Mouse (Mus musculus) cortical plate, adult 2 months (tissue): ENCODE results near the gene Hba-a1. TPM values are rescaled to one million over a fixed set of nuclear protein-coding genes. Genes with fewer than 3 reads are reported as not detected.

Source experiments
- H3K27ac ChIP-seq: fragments of 200-500 bp; 2 replicates; pipeline ENCODE4 v1.5.1; 2012; ENCODE audit warnings: low read length, control low read depth, inconsistent platforms; ENCODE audit not compliant: insufficient read depth
- H3K4me1 ChIP-seq: fragments of 200-500 bp; 2 replicates; pipeline ENCODE4 v1.6.1; 2011; ENCODE audit warnings: low read length; ENCODE audit not compliant: control insufficient read depth, insufficient read depth
- H3K4me3 ChIP-seq: fragments of 200-500 bp; 2 replicates; pipeline ENCODE4 v1.5.1; 2011; ENCODE audit warnings: mild to moderate bottlenecking, low read length, control low read depth; ENCODE audit not compliant: insufficient read depth
- CTCF ChIP-seq: fragments of 200-500 bp; IDR thresholded peaks from 2 replicates; pipeline ENCODE4 v1.5.1; 2011; ENCODE audit warnings: mild to moderate bottlenecking, control low read depth, low read length; ENCODE audit not compliant: insufficient read depth; ENCODE audit errors: extremely low read depth
- POLR2A ChIP-seq: fragments of 200-500 bp; IDR thresholded peaks from 2 replicates; pipeline ENCODE4 v1.6.1; 2011; ENCODE audit warnings: mild to moderate bottlenecking, low read length, control low read depth; ENCODE audit not compliant: insufficient read depth; ENCODE audit errors: extremely low read depth
- polyA plus RNA-seq: library from polyadenylated mRNA; depleted of rRNA; stranded (reverse); fragments of >200 nt; gene quantifications from 2 replicates; pipeline ENCODE4 v1.2.3, GENCODE M21; 2012

The Hba-a1 gene
- polyA plus RNA-seq, 1 experiment, result 197 TPM

- Histone ChIP-seq H3K4me1 (no peaks in the 10 kb centered on the region; the same call in 1 of the 2 replicates), H3K4me3 (no peak overlapping the region), H3K27ac (no peak overlapping the region)
- TF ChIP-seq CTCF (no peak), POLR2A (no peak)
These were observed 20.5 kb upstream of the Hba-a1 start for GRCm38 (mm10) chr11:32262674-32263415.

GRCm38 (mm10) chr11:32265117-32265738 lies 18.1 kb upstream of the Hba-a1 start:
- Histone ChIP-seq H3K4me3 (no peak overlapping the region), H3K27ac (no peak overlapping the region), H3K4me1 (no peaks in the 10 kb centered on the region; the same call in 1 of the 2 replicates)
- TF ChIP-seq CTCF (no peak), POLR2A (no peak)

- no peak overlapping the region for H3K27ac ChIP-seq
- H3K4me1 ChIP-seq, result no peaks in the 10 kb centered on the region; the same call in 1 of the 2 replicates
- TF ChIP-seq CTCF (no peak), POLR2A (no peak)
- no peak overlapping the region; the same call in 1 of the 2 replicates for H3K4me3 ChIP-seq
These were observed 17.1 kb upstream of the Hba-a1 start for GRCm38 (mm10) chr11:32266194-32266593.

GRCm38 (mm10) chr11:32266776-32267175 lies 16.5 kb upstream of the Hba-a1 start:
- Histone ChIP-seq H3K27ac (peak overlapping the region; percentile 98), H3K4me3 (peak overlapping the region; percentile 70), H3K4me1 (no peaks in the 10 kb centered on the region; the same call in 1 of the 2 replicates)
- TF ChIP-seq POLR2A (no peak), CTCF (no peak)

- TF ChIP-seq CTCF (no peak), POLR2A (peak; percentile 89)
- Histone ChIP-seq H3K27ac (peak within 1 kb of the TSS; percentile 98), H3K4me3 (peak within 1 kb of the TSS; percentile 70), H3K4me1 (no peaks in the 10 kb centered on the region)
These were observed 16.0 kb upstream of the Hba-a1 start, which contains the start of gene Nprl3 for GRCm38 (mm10) chr11:32267188-32267884. Gene Nprl3, minus strand, starts transcription at chr11:32267707.

GRCm38 (mm10) chr11:32267964-32268363 lies 15.3 kb upstream of the Hba-a1 start:
- H3K4me1 ChIP-seq, result no peaks in the 10 kb centered on the region
- H3K27ac ChIP-seq, result no peak overlapping the region
- TF ChIP-seq CTCF (no peak), POLR2A (no peak)

GRCm38 (mm10) chr11:32268952-32269351 lies 14.4 kb upstream of the Hba-a1 start:
- Histone ChIP-seq H3K4me3 (no peak overlapping the region), H3K27ac (no peak overlapping the region), H3K4me1 (no peaks in the 10 kb centered on the region)
- TF ChIP-seq POLR2A, result no peak
- TF ChIP-seq CTCF, result no peak

More at GRCm38 (mm10) chr11:32267964-32268363, 15.3 kb upstream of the Hba-a1 start:
- no peak overlapping the region for H3K4me3 ChIP-seq

GRCm38 (mm10) chr11:32271178-32271577 lies 12.1 kb upstream of the Hba-a1 start:
- TF ChIP-seq POLR2A (no peak), CTCF (no peak)
- H3K4me3 ChIP-seq, result no peak overlapping the region
- no peaks in the 10 kb centered on the region for H3K4me1 ChIP-seq
- H3K27ac ChIP-seq, result no peak overlapping the region

GRCm38 (mm10) chr11:32276347-32276746 lies 7.0 kb upstream of the Hba-a1 start, which contains the start of gene Hba-x:
Gene Hba-x, plus strand, starts transcription at chr11:32276400.
- Histone ChIP-seq H3K4me1 (no peaks in the 10 kb centered on the region), H3K4me3 (no peak within 1 kb of the TSS), H3K27ac (no peak within 1 kb of the TSS)
- TF ChIP-seq CTCF, result no peak
- TF ChIP-seq POLR2A, result no peak
